Mouse (Mus musculus) urinary bladder, postnatal 10 days (tissue): Measurements from ENCODE around the gene Sox21.

Experiments
- DNase-seq: peaks from one replicate; pipeline ENCODE4 v3.0.0; 2022; ENCODE audit warnings: low spot score

Gene Sox21

DNA sequence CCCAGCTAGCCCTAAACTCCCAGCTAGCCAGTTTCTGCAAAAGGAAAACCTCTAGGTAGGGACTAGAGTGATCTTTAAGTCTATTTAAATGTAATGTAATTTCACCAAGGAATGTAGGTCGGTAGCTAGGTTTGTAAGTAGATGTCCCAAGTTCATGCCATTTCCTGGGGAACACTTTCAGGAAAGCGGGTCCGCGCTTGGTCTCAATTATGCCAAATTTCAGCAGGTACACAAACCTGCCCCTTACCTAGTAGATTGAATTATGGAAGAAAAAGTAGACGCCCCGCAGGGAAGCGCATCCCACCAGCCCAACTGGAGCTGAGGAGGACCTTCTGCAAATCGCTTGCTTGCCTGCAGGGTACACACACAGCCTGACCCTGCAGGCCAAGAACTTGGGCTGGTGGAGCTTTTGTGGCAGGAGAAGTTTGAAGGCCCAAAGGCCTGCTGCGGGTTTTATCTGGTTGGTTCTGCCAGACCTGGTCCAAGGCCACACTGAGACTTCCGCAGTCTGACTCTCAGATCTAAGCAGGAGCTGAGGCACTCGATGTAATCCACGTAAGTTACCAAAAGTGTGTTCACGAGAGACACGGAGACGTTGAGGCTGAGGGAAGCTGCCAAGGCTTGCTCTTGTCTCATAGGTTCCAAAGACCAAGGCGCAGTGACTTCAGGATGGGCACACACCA, 11.6 kb downstream of the Sox21 start:
- DNase-seq = no peak

DNA sequence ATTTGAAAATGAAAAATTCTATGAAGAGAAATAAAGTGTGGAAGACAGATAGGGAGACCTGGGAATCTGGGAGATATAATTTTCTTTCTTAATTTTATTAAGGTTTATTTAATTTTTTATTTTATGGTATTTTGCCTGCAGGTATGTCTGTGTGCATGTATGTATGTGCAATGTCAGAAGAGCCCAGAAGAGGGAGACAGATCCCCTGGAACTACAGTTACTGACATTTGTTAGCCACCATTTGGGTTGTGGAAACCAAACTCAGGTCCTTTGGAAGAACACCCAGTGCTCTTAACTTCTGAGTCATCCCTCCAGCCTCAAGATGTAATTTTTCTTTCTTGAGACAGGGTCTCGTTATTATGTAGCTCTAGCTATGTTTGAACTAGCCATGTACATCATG, 15.9 kb downstream of the Sox21 start:
- DNase-seq = no peak

DNA sequence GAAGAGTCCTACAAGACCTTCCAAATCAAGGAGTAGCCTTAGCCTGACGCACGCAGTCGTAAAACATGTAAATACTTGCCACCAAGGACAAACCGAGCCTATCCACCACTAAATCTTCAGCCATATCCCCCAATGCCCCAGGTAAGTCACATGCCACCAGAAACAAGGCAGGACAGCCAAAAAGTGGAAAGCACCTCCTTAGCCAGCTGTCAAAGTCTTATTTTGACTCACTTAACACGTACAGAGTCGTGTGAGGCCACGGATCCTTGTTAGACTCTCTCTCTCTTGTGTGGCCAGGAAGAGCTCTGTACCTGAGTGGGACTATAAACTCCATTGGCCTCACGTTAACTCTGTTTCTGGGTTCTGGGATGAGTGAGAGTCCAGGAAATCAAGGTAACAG, 20.0 kb downstream of the Sox21 start:
- DNase-seq = no peak

DNA sequence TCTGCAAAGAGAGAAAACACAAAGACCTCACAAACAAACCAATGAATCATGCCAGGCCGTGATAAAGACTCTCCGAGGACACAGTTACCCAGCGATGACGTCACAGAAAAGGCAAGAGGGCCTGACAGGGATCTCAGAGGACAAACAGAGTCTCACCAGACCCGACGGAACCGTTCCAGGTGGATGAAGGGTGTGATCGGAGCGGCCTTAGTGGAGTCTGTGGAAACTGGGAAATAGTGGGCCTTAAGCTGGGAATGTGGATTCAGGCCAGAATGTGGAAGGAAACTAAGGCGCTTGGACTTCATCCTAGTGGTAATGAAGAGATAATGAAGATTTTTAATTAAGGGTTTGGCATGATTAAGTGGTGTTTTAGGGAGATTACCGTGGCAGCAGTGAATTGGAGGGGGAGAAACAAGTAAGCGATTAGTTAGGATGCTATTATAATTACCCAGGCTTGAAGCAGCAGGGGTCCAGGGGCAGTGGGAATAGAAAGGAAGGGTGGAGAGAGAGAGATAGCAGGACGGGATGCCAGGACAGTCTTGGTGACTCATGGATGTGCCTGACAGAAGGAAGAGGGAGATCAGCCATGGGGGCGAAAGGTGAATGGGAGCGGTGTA, 24.5 kb downstream of the Sox21 start:
- no peak for DNase-seq

DNA sequence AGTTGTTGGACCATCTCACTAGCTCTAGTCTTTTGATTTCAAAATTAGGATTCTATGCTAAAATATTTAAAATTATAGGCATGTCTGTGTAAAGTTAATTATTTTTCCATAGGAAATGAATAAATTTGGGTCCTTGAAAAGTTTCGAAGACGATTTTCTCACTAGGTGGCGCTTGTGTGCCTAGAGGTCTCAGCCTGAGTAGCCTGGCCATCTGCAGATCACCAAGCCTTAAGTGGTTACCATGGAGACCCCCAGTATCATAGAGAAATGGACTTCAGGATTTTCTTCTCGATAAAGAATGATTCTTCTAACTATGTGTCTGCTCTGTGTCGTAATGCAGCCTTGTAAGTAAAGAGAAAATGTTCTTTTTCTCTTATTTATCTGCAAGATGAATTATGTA, 27.2 kb downstream of the Sox21 start:
- no peak for DNase-seq

DNA sequence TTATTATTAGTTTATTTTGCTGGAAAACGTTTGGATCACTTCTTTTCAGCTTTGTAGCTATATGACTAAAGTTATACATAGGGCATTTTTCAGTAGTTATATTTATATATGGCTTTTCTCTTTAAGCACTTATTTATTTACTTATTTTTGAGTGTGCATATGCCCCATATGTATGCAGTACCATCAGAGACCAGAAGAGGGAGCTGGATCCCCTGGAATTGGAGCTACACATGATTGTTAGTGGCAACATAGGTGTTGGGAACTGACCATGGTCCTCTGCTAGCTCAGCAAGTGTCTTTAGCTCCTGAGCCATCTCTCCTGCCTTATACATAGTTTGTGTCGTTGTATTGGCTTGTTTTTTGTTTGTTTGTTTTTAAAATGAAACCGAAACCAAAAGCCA, 29.5 kb downstream of the Sox21 start:
- no peak for DNase-seq

DNA sequence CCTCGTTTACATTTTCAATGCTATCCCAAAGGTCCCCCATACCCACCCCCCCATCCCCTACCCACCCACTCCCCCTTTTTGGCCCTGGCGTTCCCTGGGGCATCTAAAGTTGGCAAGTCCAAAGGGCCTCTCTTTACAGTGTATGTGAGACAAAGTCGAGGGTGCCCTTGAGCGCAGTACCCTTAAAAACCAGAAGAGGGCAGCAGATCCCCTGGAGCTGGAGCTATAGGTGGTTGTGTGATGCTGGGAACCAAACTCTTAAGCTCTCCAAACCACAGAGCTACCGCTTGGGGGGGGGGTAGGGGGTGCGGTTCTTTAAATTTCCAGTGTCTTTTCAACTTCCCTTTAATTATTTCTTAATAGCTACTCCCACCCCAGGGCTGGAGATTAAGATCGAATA, 33.8 kb downstream of the Sox21 start:
- no peak for DNase-seq

DNA sequence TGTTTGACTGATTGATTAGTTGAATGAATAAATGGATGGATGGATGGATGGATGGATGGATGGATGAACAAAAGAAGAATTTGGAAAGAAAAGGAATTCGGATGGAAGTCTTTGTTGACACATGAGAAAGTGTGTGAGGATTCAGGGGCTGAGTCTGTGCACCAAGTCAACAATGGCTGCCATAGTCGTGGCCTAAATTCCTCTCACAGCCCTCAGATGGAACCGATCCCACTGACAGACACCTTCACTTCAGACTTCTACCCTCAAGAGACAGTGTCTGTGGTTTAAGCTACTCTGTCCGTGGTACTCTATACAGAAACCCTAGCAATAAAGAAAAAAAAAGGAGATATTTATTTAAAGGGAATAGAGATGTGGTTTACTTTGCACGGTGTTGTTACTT, 34.8 kb downstream of the Sox21 start:
- DNase-seq = no peak

DNA sequence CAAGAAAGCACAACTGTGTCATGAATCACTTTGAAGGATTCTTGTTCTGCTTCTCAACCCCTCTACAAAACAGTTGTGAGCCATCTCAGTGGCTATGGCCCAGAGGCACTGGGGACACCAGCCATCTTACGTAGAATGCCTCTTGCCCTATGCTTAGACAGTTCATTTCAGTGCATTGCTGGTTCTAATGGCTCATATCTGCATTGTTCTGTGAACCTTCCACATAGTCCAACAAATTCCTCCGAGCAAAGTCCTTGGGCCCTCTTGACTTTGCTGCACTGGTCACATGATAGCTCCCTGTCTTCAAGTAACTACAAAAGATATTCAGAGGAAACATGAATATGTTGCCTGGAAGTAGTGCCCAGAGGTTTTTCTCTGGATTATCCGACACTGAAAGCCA, 36.1 kb downstream of the Sox21 start:
- no peak for DNase-seq

DNA sequence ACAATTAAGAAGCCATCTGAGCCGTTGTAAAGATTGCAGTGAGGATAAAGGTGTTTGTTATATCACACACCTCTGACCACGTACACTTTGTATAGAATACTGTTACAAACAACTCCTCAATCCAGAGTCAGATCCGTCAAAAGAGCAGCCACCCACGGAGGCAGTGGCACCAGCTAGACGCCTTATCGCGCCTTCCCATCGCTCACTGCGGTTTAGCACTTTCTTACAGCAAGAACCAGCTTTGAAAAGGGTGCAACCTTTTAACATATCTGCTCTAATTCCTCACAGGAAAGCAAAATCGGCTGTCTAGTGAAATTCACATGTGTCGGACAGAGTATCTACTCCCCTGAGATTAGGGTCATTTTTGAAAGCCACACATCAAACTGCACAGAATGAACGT, 39.8 kb downstream of the Sox21 start:
- DNase-seq = no peak

DNA sequence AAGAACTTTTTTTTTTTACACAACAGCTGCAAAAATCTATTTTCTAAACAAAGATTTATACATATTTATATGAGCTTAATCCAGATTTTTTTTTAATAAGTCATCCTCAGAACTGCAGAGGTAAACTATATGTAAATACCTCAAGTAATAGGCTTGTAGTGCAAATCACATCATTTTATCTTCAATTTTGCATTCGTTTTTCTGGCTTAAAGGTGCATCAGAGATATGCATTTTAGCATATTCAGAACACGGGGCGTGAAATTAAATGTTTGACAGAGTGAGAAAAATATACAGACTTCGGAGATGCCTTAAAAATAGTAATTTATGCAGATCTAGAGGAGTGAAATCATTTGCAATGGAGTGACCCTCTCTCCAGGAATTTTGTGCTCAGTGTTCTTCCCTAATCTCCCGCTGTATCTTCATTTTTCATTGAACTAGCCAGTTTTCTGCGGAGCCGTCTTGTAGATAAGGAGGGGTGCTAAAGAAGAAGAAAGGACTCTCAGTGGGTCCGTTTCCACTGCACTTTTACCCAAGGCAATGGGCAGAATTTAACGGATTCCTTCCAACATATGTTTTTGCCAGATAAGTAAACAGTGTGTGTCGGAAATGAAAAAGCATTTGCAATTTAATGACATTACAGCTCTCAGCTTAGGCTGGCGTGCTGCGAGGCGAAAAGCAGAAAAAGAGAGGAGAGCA, 42.5 kb downstream of the Sox21 start:
- no peak for DNase-seq

DNA sequence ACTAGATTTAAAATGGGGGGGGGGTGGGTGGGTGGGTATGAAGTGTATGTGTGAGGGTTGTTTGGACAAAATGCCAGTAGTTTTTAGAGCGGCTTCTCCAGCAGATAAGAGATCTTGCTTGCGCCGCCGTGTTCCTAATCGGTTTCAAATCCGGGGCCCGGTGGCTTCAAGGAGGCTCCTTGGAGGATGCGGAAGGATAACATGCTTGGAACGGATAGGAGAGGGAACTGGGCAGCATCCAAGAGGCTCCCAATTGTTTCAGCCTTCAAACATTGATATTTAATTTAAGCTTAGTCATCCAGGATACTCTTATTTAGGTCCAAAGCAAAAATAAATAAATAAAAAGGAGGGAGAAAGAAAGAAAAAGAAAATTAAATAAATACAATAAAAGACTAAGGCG, 43.2 kb downstream of the Sox21 start:
- DNase-seq = no peak

DNA sequence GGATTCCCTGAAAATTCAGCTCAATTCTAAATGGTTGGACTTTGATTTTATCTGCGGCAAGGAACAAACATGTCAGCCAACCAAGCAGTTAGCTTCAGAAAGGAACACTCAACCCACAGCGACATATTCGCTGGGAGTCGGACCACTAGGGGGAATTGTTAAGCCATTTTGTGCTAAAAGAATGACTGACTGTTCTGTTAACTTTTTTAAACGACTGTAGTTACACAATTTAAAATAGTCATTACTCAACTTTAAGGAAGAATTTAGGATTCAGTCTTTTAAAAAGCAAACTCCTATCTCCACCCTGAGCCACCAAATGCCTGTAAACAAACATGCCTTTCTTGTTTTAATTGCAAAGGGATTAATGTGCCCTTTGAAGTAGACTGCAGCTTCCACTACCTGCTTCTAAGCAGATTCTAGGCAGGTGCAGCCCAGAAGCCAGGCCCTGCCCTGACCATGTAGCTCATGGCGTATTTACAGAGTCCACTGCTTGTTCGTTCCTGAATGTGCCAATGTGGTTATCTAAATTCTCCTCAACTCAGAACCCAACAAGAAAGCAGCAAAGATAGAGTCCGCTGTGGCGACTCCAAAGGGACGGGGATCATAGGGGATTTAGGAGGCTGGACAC, 43.7 kb downstream of the Sox21 start:
- no peak for DNase-seq

DNA sequence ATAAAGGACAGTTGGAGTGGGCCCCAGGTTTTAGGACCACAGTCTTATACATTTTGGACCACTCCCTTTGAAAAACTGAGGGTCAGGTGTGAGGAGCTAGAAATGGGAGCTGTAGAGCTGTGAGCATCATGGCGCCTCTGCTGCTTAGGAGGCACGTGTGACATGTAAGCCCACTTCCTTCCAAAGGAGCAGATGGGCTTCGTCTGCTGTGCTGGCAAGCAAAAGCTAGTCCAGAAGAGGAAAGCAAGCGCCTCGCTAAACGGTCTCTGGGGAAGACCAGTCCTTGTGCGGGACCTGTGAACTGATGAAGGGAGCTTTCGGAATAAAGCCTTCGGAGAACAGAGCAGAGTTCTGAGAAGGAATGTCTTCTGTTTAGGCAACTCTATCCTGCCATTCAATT, 45.4 kb downstream of the Sox21 start:
- no peak for DNase-seq
